Comparison of ENCODE assay signal across 7 mouse cellular contexts in the genomic region with DNA sequence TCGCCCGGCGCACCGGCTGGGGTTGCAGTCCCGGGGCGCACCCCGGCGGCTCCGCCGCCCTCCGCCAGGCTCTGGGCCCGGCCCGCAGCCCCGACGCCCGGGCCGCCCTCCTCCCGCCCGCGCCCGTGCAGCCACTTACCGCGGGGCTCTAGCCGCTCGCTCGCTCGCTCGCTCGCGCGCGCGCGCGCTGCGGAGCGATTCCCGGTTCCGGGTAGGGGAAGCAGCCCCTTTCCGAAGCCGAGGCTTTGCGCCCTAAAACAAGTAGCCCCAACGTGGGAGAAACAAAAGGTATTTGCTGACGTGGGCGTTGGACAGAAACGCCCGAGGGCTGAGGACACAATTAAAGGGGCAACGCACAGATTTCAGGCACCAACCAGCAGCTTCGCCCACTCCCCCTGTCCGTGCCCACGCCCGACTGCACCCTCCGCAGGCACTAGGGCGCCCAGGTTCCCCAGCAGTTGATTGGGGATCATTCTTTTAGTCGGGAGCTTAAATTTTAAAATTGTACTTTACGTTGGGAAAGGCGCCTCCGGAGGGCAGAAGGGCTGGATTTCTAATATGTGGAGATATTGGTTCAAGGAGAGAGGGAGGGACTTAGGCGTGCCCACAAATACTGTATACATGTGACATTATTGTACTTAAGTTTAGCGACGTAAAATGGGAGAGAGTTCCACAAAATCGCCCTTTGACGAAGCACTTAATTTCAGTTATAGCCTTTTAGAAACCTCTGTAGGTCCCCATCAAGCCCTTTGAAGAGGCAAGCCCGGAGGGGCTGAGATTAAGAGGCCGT. TPM values are rescaled to one million over a fixed set of nuclear protein-coding genes. Genes with fewer than 3 reads are reported as not detected.
DNase-seq lines count a peak whose midpoint lies in the region; ATAC-seq lines count a peak whose summit lies in the region.

A gene (minus strand): TSS at position 516 of the 790 bp plus-strand sequence.

- no peaks in the 10 kb centered on the region for H3K36me3 ChIP-seq in forebrain, embryonic 16.5 days (ENCODE audit: control insufficient read depth, insufficient read depth)
- no peaks in the 10 kb centered on the region for H3K36me3 ChIP-seq in hindbrain, embryonic 12.5 days

- peak within 1 kb of the TSS; percentile 71 for H3K4me2 ChIP-seq in forebrain, embryonic 16.5 days (ENCODE audit: low read length)
- H3K4me2 ChIP-seq in hindbrain, embryonic 12.5 days (replicated peaks) = peak within 1 kb of the TSS; percentile 64

- H3K9me3 ChIP-seq in forebrain, embryonic 16.5 days (ENCODE audit: control insufficient read depth, low read length) = no peaks in the 10 kb centered on the region
- H3K9me3 ChIP-seq in hindbrain, embryonic 12.5 days (replicated peaks) = no peaks in the 10 kb centered on the region

- peak within 1 kb of the TSS; percentile 78 for H3K4me3 ChIP-seq in forebrain, embryonic 16.5 days (replicated peaks; ENCODE audit: low read length)
- peak within 1 kb of the TSS; percentile 91 for H3K4me3 ChIP-seq in hindbrain, embryonic 12.5 days

- peak within 1 kb of the TSS; percentile 90 for H3K9ac ChIP-seq in forebrain, embryonic 16.5 days (replicated peaks; ENCODE audit: low read depth, low read length)
- peak within 1 kb of the TSS; percentile 92 for H3K9ac ChIP-seq in hindbrain, embryonic 12.5 days

- under 1% methylated on average over 61 of the region's 65 CpGs for WGBS in forebrain, embryonic 16.5 days
- 2% methylated on average over 61 of the region's 65 CpGs for WGBS in hindbrain, embryonic 12.5 days

- peak within 1 kb of the TSS; percentile 86 for H3K27ac ChIP-seq in forebrain, embryonic 16.5 days (ENCODE audit: low read length)
- H3K27ac ChIP-seq in hindbrain, embryonic 12.5 days = peak within 1 kb of the TSS; percentile 88

- peak; percentile 83 for DNase-seq in R1 (ENCODE audit: low read depth, low spot score)
- DNase-seq in cerebellum, adult 18-20 months = peak; percentile 51 to 61
- peak; percentile 17 to 39 for DNase-seq in layer of hippocampus, postnatal 36 days
- peak; percentile 32 for DNase-seq in lung, postnatal 25 days (ENCODE audit: low spot score)
- DNase-seq in right cerebral cortex, postnatal 10 days (ENCODE audit: low spot score in 2 of 2) = peak; percentile 54 to 56

- ATAC-seq in forebrain, embryonic 16.5 days = peak; percentile 84
- ATAC-seq in hindbrain, embryonic 12.5 days (ENCODE audit: low FRiP score) = peak; percentile 84

- H3K27me3 ChIP-seq in forebrain, embryonic 16.5 days (replicated peaks; ENCODE audit: control insufficient read depth, insufficient read depth, low read length) = peaks cover 2% of the 10 kb centered on the region; the same call in 1 of the 2 replicates
- peaks cover 9% of the 10 kb centered on the region for H3K27me3 ChIP-seq in hindbrain, embryonic 12.5 days

- peaks cover 16% of the 10 kb centered on the region for H3K4me1 ChIP-seq in forebrain, embryonic 16.5 days (replicated peaks; ENCODE audit: control insufficient read depth, insufficient read depth, low read length)
- peaks cover 9% of the 10 kb centered on the region for H3K4me1 ChIP-seq in hindbrain, embryonic 12.5 days

RNA-seq across cellular contexts. Expression of the gene that starts here (rescaled TPM):
- 17.8 and 18.6 TPM in 2 replicates for polyA plus RNA-seq in forebrain, embryonic 16.5 days (2015; fragmentation: Nextera tagmentation; extraction: Ambion mirVana)
- polyA plus RNA-seq in hindbrain, embryonic 12.5 days (2016; fragmentation: Nextera tagmentation; extraction: Ambion mirVana) = 16.1 and 17.7 TPM in 2 replicates
- total RNA-seq in layer of hippocampus, postnatal 36 days (2021) = 1 to 10 TPM; 3.0 to 4.1 TPM

Comparison
In these comparisons a context has a peak if more than half of its experiments do, and no peak if none do; other contexts are left out.
1. Peak in every context shown above with its lines: DNase-seq, ATAC-seq, H3K4me3 ChIP-seq and H3K27ac ChIP-seq.
2. DNase-seq: peak in every context shown above with its lines; median percentile 83 in R1; 56 in cerebellum, adult 18-20 months; 55 in right cerebral cortex, postnatal 10 days; 32 in lung, postnatal 25 days; 28 in layer of hippocampus, postnatal 36 days.